Mouse (Mus musculus) thymus, adult 2 months (tissue): ENCODE results near the gene Atg4a. TPM values are rescaled to one million over a fixed set of nuclear protein-coding genes. Genes with fewer than 3 reads are reported as not detected.

Source experiments
- DNase-seq: peaks from one replicate; pipeline ENCODE4 v3.0.0; 2021
- H3K27ac ChIP-seq: fragments of 200-500 bp; 2 replicates; pipeline ENCODE4 v1.5.1; 2012; ENCODE audit warnings: low read length, control low read depth; ENCODE audit not compliant: control insufficient read depth, insufficient read depth
- H3K27me3 ChIP-seq: fragments of 200-500 bp; 2 replicates; pipeline ENCODE4 v1.6.1; 2012; ENCODE audit warnings: mild to moderate bottlenecking, low read length, moderate library complexity, mixed read lengths; ENCODE audit not compliant: control insufficient read depth, insufficient read depth
- H3K36me3 ChIP-seq: fragments of 200-500 bp; 2 replicates; pipeline ENCODE4 v1.6.1; 2012; ENCODE audit warnings: mild to moderate bottlenecking, low read length, moderate library complexity; ENCODE audit not compliant: control insufficient read depth, insufficient read depth
- H3K4me1 ChIP-seq: fragments of 200-500 bp; replicated peaks from 2 replicates; pipeline ENCODE4 v1.6.1; 2012; ENCODE audit warnings: low read length; ENCODE audit not compliant: control insufficient read depth, insufficient read depth
- H3K4me3 ChIP-seq: fragments of 200-500 bp; 2 replicates; pipeline ENCODE4 v1.5.1; 2012; ENCODE audit warnings: mild to moderate bottlenecking, low read length, control low read depth, moderate library complexity; ENCODE audit not compliant: control insufficient read depth, insufficient read depth
- CTCF ChIP-seq: fragments of 200-500 bp; IDR thresholded peaks from 2 replicates; pipeline ENCODE4 v1.5.1; 2012; ENCODE audit warnings: mild to moderate bottlenecking, control low read depth, low read length, moderate library complexity, borderline replicate concordance; ENCODE audit not compliant: control insufficient read depth, poor library complexity, insufficient read depth; ENCODE audit errors: extremely low read depth
- POLR2A ChIP-seq: fragments of 200-500 bp; IDR thresholded peaks from 2 replicates; pipeline ENCODE4 v1.6.1; 2012; ENCODE audit warnings: mild to moderate bottlenecking, low read length, control low read depth, moderate library complexity; ENCODE audit not compliant: control insufficient read depth, poor library complexity, insufficient read depth; ENCODE audit errors: extremely low read depth
- WGBS: fragments of 180-500 bp; shearing (Covaris S2); methylation state at CpG from one replicate; pipeline ENCODE4 v1.1.7; 2018; 5-methylcytosine and 5-hydroxymethylcytosine counted together
- polyA plus RNA-seq: library from polyadenylated mRNA; depleted of rRNA; stranded (reverse); fragments of >200 nt; gene quantifications from 2 replicates; pipeline ENCODE4 v1.2.3, GENCODE M21; 2012; rRNA removed

Gene Atg4a
- polyA plus RNA-seq, 1 experiment, result 7.3 TPM

DNA sequence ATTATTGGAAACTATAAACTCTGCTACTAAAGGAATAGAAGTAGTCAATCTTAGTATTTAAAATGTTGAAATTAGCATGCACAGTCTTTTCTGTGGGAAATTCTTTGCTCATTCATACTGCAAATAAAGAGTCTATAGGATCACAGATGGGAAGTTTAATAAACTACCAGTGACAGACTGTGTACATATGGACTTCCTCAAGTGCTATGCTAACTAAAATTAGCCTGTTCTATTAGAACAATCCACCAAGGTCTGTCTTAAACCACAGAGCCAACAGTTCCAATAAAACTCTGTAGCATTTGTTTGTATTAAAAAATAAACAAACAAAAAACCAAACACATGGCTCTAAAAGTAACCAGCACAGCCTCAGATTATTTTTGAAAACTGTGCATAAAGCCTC lies 238.3 kb downstream of the Atg4a start:
- no peak for DNase-seq
- Histone ChIP-seq H3K36me3 (no peaks in the 10 kb centered on the region), H3K27me3 (no peaks in the 10 kb centered on the region), H3K27ac (no peak overlapping the region), H3K4me1 (no peaks in the 10 kb centered on the region), H3K4me3 (no peak overlapping the region)
- TF ChIP-seq CTCF, result no peak
- TF ChIP-seq POLR2A, result no peak

DNA sequence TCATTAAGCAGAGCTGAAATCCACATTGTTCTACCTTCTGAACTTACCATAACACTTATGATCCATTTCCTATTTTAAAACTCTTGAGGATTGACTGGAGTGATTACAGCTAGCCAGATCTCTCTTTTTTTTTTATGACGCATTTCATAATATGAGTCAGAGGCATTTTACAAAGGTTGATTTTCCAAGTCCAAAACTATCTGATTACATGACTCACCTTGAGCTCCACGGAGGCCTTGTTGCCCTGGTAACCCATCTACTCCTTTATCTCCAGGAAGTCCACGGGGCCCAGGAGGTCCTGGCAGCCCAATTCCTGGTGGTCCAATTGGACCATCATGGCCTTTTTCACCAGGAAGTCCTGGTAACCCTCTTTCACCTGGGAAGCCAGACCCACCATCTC lies 242.3 kb downstream of the Atg4a start:
- Histone ChIP-seq H3K27ac (no peak overlapping the region), H3K36me3 (no peaks in the 10 kb centered on the region), H3K4me1 (no peaks in the 10 kb centered on the region), H3K27me3 (no peaks in the 10 kb centered on the region), H3K4me3 (no peak overlapping the region)
- 76% methylated on average over 3 of the region's 3 CpGs for WGBS
- DNase-seq, result no peak
- TF ChIP-seq POLR2A (no peak), CTCF (no peak)

DNA sequence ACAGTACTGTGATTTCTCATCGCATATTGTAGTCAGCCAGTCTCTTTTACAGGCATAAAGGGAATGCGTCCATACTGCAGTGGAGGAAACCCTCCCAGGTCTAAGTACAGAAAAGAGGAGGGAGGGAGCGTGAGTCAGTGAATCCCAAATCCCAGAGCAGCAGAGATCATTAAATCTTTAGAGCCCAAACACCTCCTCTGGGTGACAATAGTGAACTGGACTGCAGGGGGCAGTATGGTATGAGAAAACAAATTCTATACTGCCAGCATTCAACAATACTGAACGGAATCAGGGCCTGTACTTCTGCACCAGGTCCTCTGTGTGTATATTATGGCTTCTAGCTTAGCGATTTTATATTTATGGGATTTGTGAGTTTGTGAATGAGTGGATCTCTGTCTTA lies 256.1 kb downstream of the Atg4a start:
- Histone ChIP-seq H3K27ac (no peak overlapping the region), H3K4me3 (no peak overlapping the region), H3K36me3 (no peaks in the 10 kb centered on the region), H3K27me3 (no peaks in the 10 kb centered on the region), H3K4me1 (no peaks in the 10 kb centered on the region)
- WGBS, result 67% methylated on average over 5 of the region's 5 CpGs
- TF ChIP-seq CTCF, result no peak
- TF ChIP-seq POLR2A, result no peak
- no peak for DNase-seq

Other genes with a start within 250 kb of the Atg4a start
- gene Tex13b, start 143.5 kb upstream of the Atg4a start, polyA plus RNA-seq, result not detected in 2 replicates
- gene Vsig1, start 49.3 kb upstream of the Atg4a start, polyA plus RNA-seq, result 0.10 and 0.15 TPM in 2 replicates
- 6.8 and 8.0 TPM in 2 replicates for gene Psmd10, start 179 bp upstream of the Atg4a start, polyA plus RNA-seq